Mouse (Mus musculus) intestine, embryonic 14.5 days (tissue): Measurements from ENCODE around the gene Tbc1d4. TPM values are rescaled to one million over a fixed set of nuclear protein-coding genes. Genes with fewer than 3 reads are reported as not detected.
"Not testable (repeated sequence)": the region's sequence is repeated elsewhere in the genome, so short reads cannot be mapped to it uniquely, and the experiment has no call there.

ENCODE experiments used
- ATAC-seq: fragments of 200-750 bp; cut with Nextera tagmentation; replicated peaks from 2 replicates; pipeline ENCODE4 v1.8.0; 2017; ENCODE audit warnings: low read depth, moderate number of reproducible peaks, moderate TSS enrichment, moderate library complexity; ENCODE audit not compliant: low FRiP score, low TSS enrichment
- DNase-seq: peaks from one replicate; pipeline ENCODE4 v3.0.0-alpha.2; 2018; ENCODE audit warnings: low spot score
- H3K27ac ChIP-seq: fragments of 300-500 bp; sonication (generic); 2 replicates; pipeline ENCODE4 v1.5.1; 2014; ENCODE audit warnings: low read depth, mild to moderate bottlenecking, control low read depth
- H3K27me3 ChIP-seq: fragments of 300-500 bp; sonication (generic); replicated peaks from 2 replicates; pipeline ENCODE4 v1.6.1; 2014; ENCODE audit warnings: low read length, control low read depth; ENCODE audit not compliant: control insufficient read depth, insufficient read depth
- H3K36me3 ChIP-seq: fragments of 300-500 bp; sonication (generic); 2 replicates; pipeline ENCODE4 v1.6.1; 2014; ENCODE audit warnings: low read length, control low read depth; ENCODE audit not compliant: control insufficient read depth, insufficient read depth
- H3K4me1 ChIP-seq: fragments of 300-500 bp; sonication (generic); replicated peaks from 2 replicates; pipeline ENCODE4 v1.6.1; 2014; ENCODE audit warnings: low read length, control low read depth, mixed read lengths; ENCODE audit not compliant: control insufficient read depth, insufficient read depth
- H3K4me2 ChIP-seq: fragments of 300-500 bp; sonication (generic); 2 replicates; pipeline ENCODE4 v1.6.1; 2014; ENCODE audit warnings: low read length
- H3K4me3 ChIP-seq: fragments of 300-500 bp; sonication (generic); 2 replicates; pipeline ENCODE4 v1.5.1; 2014; ENCODE audit warnings: low read depth, low read length, control low read depth, mixed read lengths
- H3K9ac ChIP-seq: fragments of 300-500 bp; sonication (generic); 2 replicates; pipeline ENCODE4 v1.6.1; 2014; ENCODE audit warnings: mild to moderate bottlenecking, low read length
- H3K9me3 ChIP-seq: fragments of 300-500 bp; sonication (generic); 2 replicates; pipeline ENCODE4 v1.6.1; 2016; ENCODE audit warnings: low read length, control low read depth; ENCODE audit not compliant: control insufficient read depth
- WGBS: fragments of 180-500 bp; shearing (Covaris S2); extraction: QIAGEN DNeasy Blood & Tissue Kit; methylation state at CpG from one replicate; pipeline ENCODE4 v1.1.7; 2014; 5-methylcytosine and 5-hydroxymethylcytosine counted together
- polyA plus RNA-seq: library from polyadenylated mRNA; unstranded; fragments of >200 nt; fragmentation: Nextera tagmentation; extraction: Ambion mirVana; gene quantifications from 2 replicates; pipeline ENCODE4 v1.2.1, GENCODE M21; 2014

The Tbc1d4 gene
- polyA plus RNA-seq, 1 experiment from 2014 or later, result 7.5 TPM

GRCm38 (mm10) chr14:101588209-101588991 is 20.6 kb downstream of the Tbc1d4 start:
- WGBS, result 70% methylated on average over 2 of the region's 4 CpGs
- not testable (repeated sequence) for H3K9me3 ChIP-seq, H3K27me3 ChIP-seq, H3K4me2 ChIP-seq, H3K4me3 ChIP-seq, H3K27ac ChIP-seq, H3K4me1 ChIP-seq, H3K36me3 ChIP-seq, DNase-seq, H3K9ac ChIP-seq, ATAC-seq

- H3K9me3 ChIP-seq, H3K4me1 ChIP-seq, H3K4me3 ChIP-seq, H3K36me3 ChIP-seq, H3K27ac ChIP-seq, H3K9ac ChIP-seq, DNase-seq, H3K27me3 ChIP-seq, ATAC-seq, H3K4me2 ChIP-seq: not testable (repeated sequence)
- WGBS, result 60% methylated on average over 4 of the region's 6 CpGs
These were observed 21.5 kb downstream of the Tbc1d4 start for GRCm38 (mm10) chr14:101587366-101588040.

- no peak overlapping the region for H3K4me3 ChIP-seq
- no peak overlapping the region for H3K4me2 ChIP-seq
- H3K36me3 ChIP-seq, result no peaks in the 10 kb centered on the region
- H3K9ac ChIP-seq, result no peak overlapping the region
- H3K27ac ChIP-seq, result no peak overlapping the region
- 75% methylated on average over 7 of the region's 7 CpGs for WGBS
- H3K9me3 ChIP-seq, result no peaks in the 10 kb centered on the region
- H3K4me1 ChIP-seq, result no peaks in the 10 kb centered on the region
- no peak for DNase-seq
- no peaks in the 10 kb centered on the region for H3K27me3 ChIP-seq
- ATAC-seq, result no peak
These were observed 22.9 kb downstream of the Tbc1d4 start for GRCm38 (mm10) chr14:101586096-101586495.

DNA sequence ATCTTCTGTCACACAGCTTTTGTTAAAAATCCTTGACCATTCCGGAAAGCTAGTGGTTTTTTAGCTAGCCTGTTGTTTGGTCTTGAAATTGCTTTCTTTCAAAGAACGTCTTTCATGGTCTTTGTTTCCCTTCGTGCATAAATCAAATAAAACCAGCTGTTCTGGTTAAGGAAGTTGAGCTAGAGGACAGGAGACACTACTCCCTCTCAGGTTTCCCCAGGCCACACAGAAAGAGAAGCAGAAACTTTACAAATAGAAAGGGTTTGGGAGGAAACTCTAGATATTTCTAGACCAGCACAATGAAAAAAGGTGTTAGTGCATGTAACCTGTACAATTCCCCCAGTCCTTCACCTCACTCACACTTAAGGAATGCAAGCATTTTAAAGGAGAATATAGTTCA is 33.3 kb downstream of the Tbc1d4 start:
- H3K9ac ChIP-seq, result no peak overlapping the region
- H3K27me3 ChIP-seq, result no peaks in the 10 kb centered on the region
- H3K27ac ChIP-seq, result no peak overlapping the region
- no peak for ATAC-seq
- WGBS, result 12% methylated on average over 3 of the region's 3 CpGs
- H3K4me1 ChIP-seq, result no peaks in the 10 kb centered on the region; the same call in 1 of the 2 replicates
- H3K9me3 ChIP-seq, result no peaks in the 10 kb centered on the region
- DNase-seq, result no peak
- no peak overlapping the region for H3K4me2 ChIP-seq
- no peaks in the 10 kb centered on the region for H3K36me3 ChIP-seq
- H3K4me3 ChIP-seq, result no peak overlapping the region

DNA sequence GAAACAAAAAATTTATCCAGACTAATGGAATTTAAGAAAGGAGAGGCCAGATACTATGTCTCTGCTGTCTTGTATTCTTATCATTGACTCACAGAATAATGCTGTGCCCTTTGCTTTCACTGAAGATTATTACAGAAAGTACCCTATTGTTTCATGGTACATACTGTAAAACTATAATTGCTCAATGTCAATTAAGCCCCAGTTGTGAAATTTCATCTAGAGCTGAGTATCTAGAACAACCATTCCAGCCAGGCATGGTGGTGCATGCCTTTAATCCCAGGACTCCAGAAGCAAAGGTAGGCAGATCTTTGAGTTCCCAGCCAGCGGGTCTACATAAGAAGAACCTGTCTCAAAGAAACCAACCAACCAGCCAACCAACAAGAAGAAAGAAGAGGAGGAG is 34.5 kb downstream of the Tbc1d4 start:
- Histone ChIP-seq H3K9me3 (no peaks in the 10 kb centered on the region), H3K4me2 (no peak overlapping the region), H3K4me3 (no peak overlapping the region), H3K9ac (no peak overlapping the region), H3K4me1 (no peaks in the 10 kb centered on the region; the same call in 1 of the 2 replicates), H3K27me3 (no peaks in the 10 kb centered on the region), H3K36me3 (no peaks in the 10 kb centered on the region), H3K27ac (no peak overlapping the region)
- DNase-seq (no peak), ATAC-seq (no peak)
- WGBS, result 100% methylated on average over 1 of the region's 1 CpGs

DNA sequence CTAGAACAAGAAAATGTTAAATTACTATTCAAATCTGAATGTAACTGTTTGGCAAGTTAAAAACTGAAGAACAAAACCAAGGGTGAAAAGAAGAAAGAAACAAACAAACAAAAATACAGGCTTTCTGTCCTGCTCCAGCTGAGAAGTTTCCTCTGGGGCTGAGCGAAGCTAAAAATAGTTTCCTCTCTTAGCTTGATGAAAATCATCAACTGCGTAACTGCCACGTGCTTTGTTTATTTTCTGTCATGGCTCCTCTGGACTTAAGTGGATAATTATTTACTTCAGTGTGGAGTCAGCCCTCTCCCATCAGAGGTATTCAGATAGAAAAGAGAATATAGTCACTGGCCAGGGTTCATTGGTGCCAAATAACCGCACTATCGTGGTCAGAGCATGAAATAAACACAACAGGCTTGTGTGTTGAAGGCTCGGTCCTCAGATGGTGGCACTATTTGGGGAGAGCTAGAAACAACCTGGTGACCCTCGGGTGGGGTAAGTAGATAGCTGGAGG is 35.8 kb downstream of the Tbc1d4 start:
- H3K9ac ChIP-seq, result no peak overlapping the region
- H3K36me3 ChIP-seq, result no peaks in the 10 kb centered on the region
- no peak overlapping the region for H3K4me3 ChIP-seq
- DNase-seq (peak; percentile 29), ATAC-seq (no peak)
- no peak overlapping the region for H3K4me2 ChIP-seq
- no peaks in the 10 kb centered on the region for H3K9me3 ChIP-seq
- no peak overlapping the region for H3K27ac ChIP-seq
- 61% methylated on average over 7 of the region's 7 CpGs for WGBS
- H3K4me1 ChIP-seq, result no peaks in the 10 kb centered on the region; the same call in 1 of the 2 replicates
- H3K27me3 ChIP-seq, result no peaks in the 10 kb centered on the region

DNA sequence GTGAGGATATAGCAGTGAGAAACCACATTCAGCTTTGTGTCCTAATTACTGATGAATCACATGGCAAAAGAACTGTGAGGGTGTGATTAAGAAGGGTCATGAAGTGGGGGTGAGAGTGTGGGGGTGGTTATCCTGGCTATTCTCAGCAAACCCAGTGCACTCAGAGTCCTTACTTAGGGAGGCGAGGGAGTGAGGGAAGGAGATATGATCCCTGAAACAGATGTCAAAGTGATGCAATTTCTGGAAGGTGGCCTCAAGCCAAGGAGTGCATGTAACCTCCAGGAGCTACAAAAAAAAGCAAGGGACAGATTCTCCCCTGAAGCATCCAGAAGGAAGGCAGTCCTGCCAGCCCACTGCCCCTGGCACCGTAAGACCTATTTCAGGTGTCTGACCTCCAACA is 40.2 kb downstream of the Tbc1d4 start:
- no peak overlapping the region for H3K9ac ChIP-seq
- H3K4me3 ChIP-seq, result no peak overlapping the region
- H3K9me3 ChIP-seq, result no peaks in the 10 kb centered on the region
- DNase-seq (no peak), ATAC-seq (no peak)
- no peaks in the 10 kb centered on the region for H3K36me3 ChIP-seq
- H3K27ac ChIP-seq, result no peak overlapping the region
- WGBS, result 76% methylated on average over 2 of the region's 2 CpGs
- no peak overlapping the region for H3K4me2 ChIP-seq
- H3K27me3 ChIP-seq, result no peaks in the 10 kb centered on the region
- H3K4me1 ChIP-seq, result no peaks in the 10 kb centered on the region; the same call in 1 of the 2 replicates

DNA sequence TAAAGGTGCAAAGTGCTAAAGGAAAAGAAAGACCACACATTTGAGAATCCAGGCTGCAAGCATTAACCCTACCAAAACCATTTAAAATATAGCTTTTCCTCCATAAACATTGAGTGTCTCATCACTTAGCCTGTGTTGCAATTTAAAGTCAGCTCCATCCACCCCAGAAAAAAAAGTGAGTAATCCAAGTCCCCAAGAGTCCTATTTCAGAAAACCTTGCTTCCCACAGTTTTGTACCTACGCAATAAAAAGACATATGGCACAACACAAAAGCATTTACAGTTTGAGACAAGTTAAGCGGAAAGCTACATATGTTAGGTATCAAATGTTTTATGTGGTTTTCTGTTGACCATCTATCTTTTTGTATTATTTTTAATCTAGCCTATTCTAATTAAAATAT is 42.3 kb downstream of the Tbc1d4 start:
- no peak overlapping the region for H3K4me2 ChIP-seq
- H3K4me1 ChIP-seq, result no peaks in the 10 kb centered on the region
- DNase-seq (no peak), ATAC-seq (no peak)
- no peaks in the 10 kb centered on the region for H3K36me3 ChIP-seq
- H3K9ac ChIP-seq, result no peak overlapping the region
- H3K9me3 ChIP-seq, result no peaks in the 10 kb centered on the region
- H3K27me3 ChIP-seq, result no peaks in the 10 kb centered on the region
- 88% methylated on average over 2 of the region's 2 CpGs for WGBS
- H3K4me3 ChIP-seq, result no peak overlapping the region
- no peak overlapping the region for H3K27ac ChIP-seq
